Mouse (Mus musculus) embryo, embryonic 10.5 days (tissue): Measurements from ENCODE around the gene Sidt1.

ENCODE experiments used
- DNase-seq: peaks from one replicate; pipeline ENCODE4 v3.0.0-alpha.2; 2015; ENCODE audit warnings: low spot score

Gene Sidt1

DNA sequence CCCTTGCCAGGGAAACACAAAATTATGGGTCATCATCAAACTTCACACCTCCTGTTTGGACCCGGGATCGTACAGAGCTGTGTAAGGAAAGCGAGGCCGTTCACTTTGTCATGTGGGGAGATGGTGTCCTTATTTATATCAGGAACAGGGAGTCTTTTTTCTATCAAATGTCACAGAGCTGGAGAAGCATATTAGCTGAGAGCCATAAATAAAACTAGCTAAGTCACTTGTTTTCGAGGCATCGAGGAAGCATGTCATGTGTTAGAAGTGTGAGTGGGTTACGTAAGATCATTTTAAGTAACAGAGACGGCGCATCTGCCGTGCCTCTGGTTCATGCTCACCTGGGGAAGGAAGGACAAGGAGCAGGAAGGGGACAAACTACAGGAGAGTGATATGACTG is 83.0 kb downstream of the Sidt1 start:
- DNase-seq: no peak

DNA sequence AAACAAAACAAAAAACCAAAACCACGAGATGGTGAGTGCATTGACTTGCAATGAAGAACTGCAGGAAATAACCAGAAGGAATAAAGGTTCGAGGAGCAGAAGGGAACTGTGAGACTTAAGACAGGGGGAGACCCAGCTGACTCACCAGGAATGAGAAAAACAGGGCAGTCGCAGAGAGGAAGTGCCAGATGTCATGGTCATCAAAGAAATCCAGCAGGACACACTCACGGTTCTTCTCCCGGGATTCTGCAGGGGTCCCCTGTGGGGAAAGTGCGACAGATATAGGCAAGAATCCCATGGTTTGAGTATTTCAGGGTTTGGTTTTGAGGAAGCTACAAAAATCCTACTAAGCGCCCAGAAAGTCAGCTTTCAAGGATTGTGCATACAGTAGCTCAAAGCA is 89.7 kb downstream of the Sidt1 start:
- no peak for DNase-seq

DNA sequence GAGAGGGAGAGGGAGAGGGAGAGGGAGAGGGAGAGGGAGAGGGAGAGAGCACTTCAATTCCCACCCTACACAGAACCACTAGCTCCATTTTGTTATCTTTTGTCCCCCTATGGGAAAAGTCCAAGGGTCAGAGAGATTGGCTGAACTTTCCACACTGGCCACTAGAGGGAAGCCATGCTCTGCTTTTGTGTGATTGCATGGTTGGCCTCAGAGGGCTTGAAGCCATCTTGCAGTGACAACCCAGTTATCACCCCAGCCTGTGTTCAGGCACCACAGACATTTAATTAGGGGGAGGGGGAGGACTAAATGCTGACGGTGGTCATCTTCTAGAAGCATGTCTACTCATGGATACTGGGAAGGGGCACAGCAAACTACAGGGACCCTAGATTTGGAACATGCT is 90.4 kb downstream of the Sidt1 start:
- peak; percentile 93 for DNase-seq

DNA sequence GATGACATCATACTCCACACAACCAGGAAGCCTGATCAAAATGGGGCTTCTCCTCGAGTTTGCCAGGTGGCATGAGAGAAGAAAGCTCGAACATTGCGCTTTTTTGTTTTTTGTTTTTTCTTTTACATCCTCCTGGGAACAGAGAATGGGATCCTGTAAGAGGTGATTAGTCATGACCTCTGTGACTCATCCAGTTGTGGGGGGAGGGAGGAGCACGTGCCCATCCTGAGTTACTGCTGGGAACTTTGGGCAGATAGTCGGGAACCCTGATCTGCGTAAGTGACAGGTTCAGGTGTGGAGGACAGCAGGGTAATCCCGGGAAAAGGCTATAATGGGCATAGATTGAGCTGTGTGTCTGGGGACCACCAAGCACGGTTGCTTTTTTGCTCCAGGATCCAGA is 92.6 kb downstream of the Sidt1 start:
- DNase-seq: no peak

DNA sequence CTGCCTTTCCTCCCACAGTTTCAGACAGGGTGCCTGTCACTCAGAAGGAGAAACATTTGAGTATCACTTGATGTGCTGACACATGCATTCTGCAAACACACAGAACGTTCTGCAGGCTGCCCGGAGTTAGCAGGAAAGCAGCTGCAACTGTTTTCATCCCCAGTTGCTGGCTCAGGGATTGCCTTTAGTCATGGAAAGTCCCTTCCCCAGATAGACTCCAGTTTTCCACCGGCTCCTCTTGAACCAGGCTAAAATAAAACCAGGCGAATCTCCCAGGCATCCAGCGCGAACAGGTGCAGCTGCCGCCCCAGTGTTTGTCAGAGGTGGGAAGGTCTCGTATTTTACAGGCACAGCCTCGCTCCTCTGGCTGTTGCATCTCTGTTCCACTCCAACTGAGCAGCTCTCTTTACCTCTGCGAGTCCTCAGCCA is 94.1 kb downstream of the Sidt1 start:
- DNase-seq: no peak

DNA sequence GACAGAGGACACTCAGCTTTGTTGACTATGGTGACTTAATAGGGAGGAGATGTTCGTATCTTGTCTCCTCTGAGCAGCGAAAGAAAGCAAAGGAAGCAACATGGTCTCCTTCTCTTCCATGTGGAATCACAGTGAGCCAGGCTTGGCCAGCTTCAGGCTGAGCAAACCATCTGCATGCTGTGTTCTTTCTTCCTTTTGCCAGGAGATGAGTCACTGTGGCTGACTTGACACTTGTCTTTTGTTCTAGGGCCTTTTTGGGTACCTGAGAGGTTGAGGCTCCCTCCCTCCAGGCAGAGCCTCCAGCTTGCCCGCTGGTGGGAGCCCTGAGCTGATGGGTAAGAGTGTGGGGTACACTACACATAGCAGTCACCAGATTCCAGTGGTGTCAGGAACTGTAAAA is 95.2 kb downstream of the Sidt1 start:
- no peak for DNase-seq

DNA sequence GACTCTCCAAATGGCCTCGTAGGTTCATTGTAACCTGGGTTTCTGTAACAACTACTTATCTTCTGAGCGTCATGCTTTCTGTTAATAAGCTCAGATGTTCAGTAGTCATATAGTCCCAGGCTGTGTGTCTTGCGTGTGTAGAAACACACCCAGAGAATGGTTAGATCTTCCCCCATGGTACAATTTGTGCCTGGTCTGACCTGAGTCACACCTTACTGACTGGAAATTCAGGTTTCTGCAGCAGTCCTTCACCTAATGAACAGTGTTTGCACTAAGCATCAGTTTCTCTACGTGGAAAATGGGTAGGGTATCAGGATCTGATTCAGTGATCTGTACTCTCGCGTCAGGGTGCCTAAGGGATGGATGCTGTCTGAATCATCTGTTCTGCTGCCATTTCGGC is 100.0 kb downstream of the Sidt1 start:
- DNase-seq: no peak

DNA sequence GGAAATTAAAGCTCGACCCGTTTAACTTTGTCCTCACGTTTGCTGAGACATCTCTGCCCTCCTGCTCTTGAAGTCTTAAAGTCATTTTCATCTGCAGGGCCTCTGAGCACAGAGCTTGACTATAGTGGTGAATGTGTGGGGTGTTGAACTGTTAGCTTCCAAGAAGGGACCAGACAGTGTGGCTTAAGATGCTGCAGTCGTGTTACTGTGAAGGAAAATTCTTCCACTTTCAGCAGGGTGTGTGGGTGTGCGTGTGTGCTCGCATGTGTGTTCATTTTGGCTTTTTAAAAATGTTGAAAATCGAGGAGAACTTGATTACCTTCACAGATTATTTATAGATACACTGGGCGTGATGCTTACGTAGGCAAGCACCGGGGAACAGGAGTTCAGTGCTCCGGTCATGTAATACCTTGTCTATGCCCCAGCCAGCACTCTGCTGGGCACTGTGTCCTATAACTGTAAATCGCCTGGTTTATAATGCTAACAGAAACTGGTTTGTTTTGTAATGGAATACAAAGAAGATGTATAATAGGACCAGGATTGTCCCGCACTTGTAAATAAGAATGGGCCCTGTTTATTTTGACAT is 106.2 kb downstream of the Sidt1 start:
- DNase-seq: no peak

DNA sequence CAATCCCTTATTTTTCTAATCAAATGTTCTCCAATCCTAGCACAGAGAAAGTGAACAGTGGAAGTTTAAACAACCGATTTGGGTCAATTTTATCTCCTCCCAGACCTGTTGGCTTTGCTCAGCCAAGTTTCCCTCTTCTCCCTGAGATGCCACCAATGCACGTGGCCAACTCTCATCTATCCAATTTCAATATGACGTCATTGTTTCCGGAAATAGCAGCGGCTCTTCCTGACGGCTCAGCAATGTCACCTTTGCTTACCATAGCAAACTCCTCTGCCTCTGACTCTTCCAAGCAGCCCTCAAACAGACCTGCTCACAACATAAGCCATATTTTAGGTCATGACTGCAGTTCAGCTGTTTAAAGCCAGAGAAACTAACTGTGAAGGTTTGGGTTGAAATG is 111.5 kb downstream of the Sidt1 start:
- DNase-seq: no peak

DNA sequence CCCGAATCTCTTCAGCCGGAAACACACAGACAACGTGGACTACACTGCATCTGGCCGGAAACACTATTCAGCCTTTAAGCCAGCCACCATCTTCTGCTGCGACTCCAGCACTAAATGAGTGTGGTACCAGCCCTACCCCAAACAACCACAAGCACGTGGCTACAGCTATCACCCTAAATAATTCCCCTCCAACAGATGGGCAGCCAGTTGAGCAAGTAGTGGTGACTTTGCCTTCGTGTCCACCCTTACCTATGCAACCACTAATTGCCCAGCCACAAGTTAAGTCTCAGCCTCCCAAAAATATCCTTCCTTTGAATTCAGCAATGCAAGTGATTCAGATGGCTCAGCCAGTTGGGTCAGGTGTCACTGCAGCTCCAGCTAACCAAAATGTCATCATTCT is 116.6 kb downstream of the Sidt1 start:
- DNase-seq: no peak

DNA sequence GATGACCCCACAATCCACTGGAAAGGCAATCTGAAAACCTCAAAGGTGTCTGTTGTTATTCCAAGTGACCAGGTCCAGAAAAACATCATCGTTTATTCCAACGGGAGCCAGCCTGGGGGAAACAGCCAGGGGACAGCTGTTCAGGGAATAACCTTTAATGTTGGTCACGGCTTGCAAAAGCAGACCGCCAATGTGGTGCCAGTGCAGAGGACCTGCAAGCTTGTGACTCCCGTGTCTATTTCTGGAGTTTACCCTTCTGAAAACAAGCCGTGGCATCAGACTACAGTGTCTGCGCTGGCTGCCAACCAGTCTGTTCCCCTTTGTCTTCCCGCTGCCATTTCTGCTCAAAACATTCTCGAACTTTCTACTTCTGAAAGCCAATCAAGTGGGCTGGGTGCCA is 117.5 kb downstream of the Sidt1 start:
- DNase-seq: no peak

DNA sequence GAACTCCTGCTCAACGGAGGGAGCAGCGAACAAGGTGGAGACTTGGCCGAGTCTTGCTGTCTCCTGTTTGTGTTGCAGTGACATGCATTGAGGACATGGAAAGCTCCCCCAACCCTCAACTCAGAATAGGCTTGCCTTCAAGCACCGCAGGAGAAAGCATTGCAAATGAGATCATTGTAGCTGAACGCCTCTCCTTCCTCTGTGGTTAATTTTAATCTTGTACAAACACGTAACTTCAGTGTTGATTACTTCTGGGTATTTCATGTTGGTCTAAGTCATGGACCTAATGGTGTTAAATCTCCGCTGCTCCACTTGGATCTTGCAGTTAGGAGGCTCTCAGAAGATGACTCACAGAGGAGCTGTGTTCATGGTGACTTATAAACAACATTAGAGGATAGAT is 120.3 kb downstream of the Sidt1 start:
- no peak for DNase-seq

DNA sequence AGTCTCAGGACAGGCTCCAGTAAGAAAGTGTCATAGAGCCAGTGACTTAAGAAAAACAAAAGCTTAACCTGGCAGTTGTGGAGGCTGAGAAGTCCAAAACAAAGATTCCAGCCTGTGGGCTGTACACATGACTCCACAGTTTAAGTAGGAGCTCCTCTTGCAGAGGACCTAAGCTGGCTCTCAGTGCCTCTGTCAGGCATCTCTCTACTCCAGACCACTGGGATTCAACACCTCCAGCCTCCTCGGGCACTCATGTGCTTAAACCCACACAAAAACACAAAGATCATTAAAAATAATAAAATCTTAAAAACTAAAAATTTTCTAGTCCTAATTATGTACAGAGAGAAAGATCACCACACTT is 122.0 kb downstream of the Sidt1 start:
- no peak for DNase-seq

DNA sequence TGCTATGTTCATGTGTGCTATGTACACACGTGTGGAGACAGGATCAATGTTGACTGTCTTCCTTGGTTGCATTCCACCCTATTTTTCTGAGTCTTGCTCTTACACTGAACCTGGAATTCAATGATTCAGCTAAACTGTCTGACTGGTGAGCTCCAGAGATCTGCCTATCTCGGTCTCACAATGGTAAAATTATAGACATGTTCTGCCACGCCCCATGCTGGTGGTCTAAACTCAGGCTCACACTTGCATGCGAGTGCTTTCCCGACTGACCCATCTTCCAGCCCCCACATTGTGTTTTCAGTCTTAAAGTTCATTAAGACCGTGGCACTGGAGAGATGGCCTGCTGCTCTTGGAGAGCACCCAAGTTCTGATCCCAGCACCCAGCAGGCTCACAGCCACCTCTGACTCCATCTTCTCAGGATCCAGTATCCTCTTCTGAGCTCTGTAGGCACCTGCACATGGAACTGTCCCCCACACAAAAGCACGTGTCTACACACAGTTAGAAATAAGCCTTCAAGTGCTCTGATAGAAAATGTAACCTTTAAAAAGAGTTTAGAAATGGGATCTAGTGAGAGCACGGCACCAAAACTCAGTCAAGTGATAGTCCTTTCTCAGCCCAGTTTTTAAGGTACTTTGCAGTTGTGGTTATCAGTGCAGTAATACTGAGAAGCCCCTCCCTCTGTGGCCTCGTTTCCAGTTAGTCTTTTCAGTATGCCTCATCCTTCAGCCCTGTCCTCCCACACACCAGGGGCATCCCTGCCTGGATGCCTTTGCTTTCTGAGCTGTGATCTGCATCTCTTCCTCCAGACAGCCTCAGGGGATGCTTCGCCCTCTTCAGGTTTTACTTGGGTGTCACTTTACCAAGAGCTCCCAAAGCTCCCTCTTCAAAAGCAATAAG is 122.6 kb downstream of the Sidt1 start:
- no peak for DNase-seq

DNA sequence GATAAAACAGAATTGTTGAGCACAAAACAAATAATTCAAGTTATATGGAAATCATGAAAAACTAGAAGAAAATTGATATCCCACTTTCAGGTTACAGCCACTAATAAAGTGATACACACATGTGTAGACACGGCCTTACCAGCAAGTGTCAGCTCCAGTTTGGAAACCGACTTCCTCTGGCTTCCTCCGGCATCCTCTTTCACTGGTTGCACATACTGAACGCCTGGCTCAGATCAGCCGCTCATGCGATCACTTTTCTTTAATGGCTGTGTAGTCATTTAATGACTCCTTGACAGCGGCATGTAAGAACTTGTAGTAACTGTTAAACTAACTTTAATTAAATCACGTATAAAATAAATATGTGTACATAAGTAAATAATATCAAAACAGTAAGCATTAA is 127.0 kb downstream of the Sidt1 start:
- no peak for DNase-seq

DNA sequence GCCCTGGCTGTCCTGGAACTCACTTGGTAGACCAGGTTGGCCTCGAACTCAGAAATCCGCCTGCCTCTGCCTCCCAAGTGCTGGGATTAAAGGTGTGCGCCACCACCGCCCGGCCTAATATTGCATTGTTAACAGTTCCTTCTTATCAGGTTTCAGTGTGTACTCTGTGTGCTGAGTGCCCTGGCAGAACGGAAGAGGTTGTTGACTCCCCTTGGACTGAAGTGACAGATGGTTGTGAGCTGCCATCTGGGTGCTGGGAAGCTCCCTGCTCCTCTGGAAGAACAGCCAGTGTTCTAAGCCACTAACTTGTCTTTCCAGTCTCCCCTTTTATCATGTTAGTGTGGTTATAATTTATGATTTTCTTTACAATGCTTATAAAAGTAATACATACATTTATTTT is 128.7 kb downstream of the Sidt1 start:
- DNase-seq: no peak

DNA sequence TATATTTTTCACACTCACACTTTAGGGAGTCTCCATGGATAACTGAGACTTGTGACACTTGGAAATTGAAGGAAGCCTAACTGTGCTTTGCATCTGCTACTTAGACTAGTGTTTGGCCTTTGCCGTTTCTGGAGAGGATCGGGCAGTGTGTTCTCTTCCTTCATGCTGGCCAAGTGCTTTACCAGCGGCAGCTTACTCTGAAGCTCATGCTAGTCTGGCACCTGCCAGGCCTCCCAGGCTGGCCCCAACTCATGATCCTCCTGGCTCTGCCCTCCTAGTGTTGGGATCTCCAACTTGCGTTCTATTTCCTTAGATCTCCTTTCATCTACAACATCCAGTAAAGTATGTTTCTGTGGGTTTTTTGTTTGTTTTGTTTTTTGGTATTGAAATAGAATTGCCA is 132.8 kb downstream of the Sidt1 start:
- DNase-seq: no peak

DNA sequence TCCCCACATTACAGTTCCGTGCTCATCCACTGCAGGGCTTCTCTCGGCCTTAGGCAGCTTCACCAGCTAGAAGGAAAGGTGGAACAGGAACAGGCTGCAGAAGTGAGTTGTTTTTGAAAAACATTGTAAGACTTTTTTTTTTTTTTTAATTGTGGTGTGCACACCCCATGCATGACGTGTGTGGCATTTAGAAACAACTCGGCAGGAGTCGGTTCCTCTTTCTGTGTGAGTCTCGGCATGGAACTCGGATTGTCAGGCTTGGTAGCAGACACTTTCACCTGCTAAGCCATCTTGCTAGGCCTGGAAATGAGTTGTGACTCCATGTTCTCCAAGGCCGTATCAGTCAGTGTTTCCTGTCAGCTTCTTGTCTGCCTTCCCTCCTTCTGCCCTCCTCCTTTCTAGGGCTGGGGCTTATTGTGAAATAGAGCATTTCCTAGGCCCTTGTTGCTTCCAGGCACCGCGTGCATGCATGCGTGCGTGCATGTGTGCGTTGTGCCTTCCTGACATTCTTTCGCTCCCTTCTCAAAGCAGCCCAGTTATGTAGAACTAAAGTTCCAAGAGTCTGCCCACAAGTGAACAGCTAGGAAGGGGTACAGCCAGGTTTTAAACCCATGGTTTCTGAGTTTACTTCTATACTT is 133.8 kb downstream of the Sidt1 start:
- no peak for DNase-seq

DNA sequence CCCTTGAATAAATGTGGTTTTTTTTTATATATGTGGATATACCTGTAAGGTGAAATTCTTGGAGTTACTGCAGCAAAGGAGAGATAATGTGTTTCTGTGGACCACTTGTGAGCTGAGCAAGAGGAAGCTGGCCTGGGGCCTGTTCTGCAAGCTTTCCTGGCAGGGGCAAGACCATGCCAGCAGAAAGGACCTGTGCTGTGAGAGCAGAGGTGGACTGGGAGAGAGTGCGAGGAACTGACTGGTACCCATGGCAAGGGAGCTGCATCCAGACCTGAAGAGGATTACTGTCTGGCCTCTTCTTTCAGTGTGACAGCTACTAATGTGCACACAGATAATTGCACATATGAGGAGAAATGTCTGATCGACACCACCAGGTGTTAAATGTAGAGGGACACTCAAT is 142.0 kb downstream of the Sidt1 start:
- DNase-seq: no peak
